Mouse (Mus musculus): ENCODE measurements at regions not wholly inside any gene's neighbourhood (a gene's known extent, or its start where the extent isn't known, plus 50 kb on each side); places are given as distances from the start of the nearest gene placed in this dataset.
"Not testable (repeated sequence)": the region's sequence is repeated elsewhere in the genome, so short reads cannot be mapped to it uniquely, and the experiment has no call there.

GRCm38 (mm10) chr10:120726369-120726768 lies 172.5 kb downstream of the Msrb3 start:
- no peak for DNase-seq (ENCODE audit: low spot score)

GRCm38 (mm10) chr10:120721956-120722532 lies 176.9 kb downstream of the Msrb3 start:
- DNase-seq (ENCODE audit: low spot score) = no peak

- no peak for DNase-seq (ENCODE audit: low spot score)
Observed at GRCm38 (mm10) chr10:120720981-120721380, 177.9 kb downstream of the Msrb3 start.

GRCm38 (mm10) chr10:120720061-120720460 lies 178.8 kb downstream of the Msrb3 start:
- DNase-seq (ENCODE audit: low spot score) = no peak

- no peak for DNase-seq (ENCODE audit: low spot score)
Observed at GRCm38 (mm10) chr10:120717159-120717567, 181.7 kb downstream of the Msrb3 start.

- no peak for DNase-seq (ENCODE audit: low spot score)
Observed at GRCm38 (mm10) chr10:120716391-120716790, 182.5 kb downstream of the Msrb3 start.

GRCm38 (mm10) chr10:120707771-120708750 lies 190.8 kb downstream of the Msrb3 start:
- no peak for DNase-seq (ENCODE audit: low spot score)

GRCm38 (mm10) chr10:120706684-120707290 lies 192.1 kb downstream of the Msrb3 start:
- no peak for DNase-seq (ENCODE audit: low spot score)

GRCm38 (mm10) chr10:120701833-120702232 lies 197.1 kb downstream of the Msrb3 start:
- peak; percentile 35 for DNase-seq (ENCODE audit: low spot score)

- DNase-seq (ENCODE audit: low spot score) = no peak
Observed at GRCm38 (mm10) chr10:120697275-120697856, 201.5 kb downstream of the Msrb3 start.

GRCm38 (mm10) chr10:120696481-120696880 lies 202.4 kb downstream of the Msrb3 start:
- no peak for DNase-seq (ENCODE audit: low spot score)

- DNase-seq (ENCODE audit: low spot score) = no peak
Observed at GRCm38 (mm10) chr10:120694472-120694871, 204.4 kb downstream of the Msrb3 start.

- DNase-seq (ENCODE audit: low spot score) = peak; percentile 15
Observed at GRCm38 (mm10) chr10:120691451-120691850, 207.4 kb downstream of the Msrb3 start.

- DNase-seq (ENCODE audit: low spot score) = no peak
Observed at GRCm38 (mm10) chr10:120686123-120686522, 209.9 kb upstream of the Hmga2 start.

GRCm38 (mm10) chr10:120682021-120682420 lies 205.8 kb upstream of the Hmga2 start:
- DNase-seq (ENCODE audit: low spot score) = no peak

- DNase-seq (ENCODE audit: low spot score) = no peak
Observed at GRCm38 (mm10) chr10:120679982-120680381, 203.7 kb upstream of the Hmga2 start.

GRCm38 (mm10) chr10:120678277-120678676 lies 202.0 kb upstream of the Hmga2 start:
- DNase-seq (ENCODE audit: low spot score) = no peak

GRCm38 (mm10) chr10:120675369-120675768 lies 199.1 kb upstream of the Hmga2 start:
- DNase-seq (ENCODE audit: low spot score) = no peak

- DNase-seq (ENCODE audit: low spot score) = no peak
Observed at GRCm38 (mm10) chr10:120674321-120675045, 198.2 kb upstream of the Hmga2 start.

GRCm38 (mm10) chr10:120667678-120668031 lies 191.4 kb upstream of the Hmga2 start:
- not testable (repeated sequence) for DNase-seq (ENCODE audit: low spot score)

- DNase-seq (ENCODE audit: low spot score) = peak; percentile 23
Observed at GRCm38 (mm10) chr10:120666985-120667677, 190.9 kb upstream of the Hmga2 start.
